Mouse (Mus musculus) megakaryocyte, adult 5-6 weeks (primary cell): ENCODE measurements at regions not wholly inside any gene's neighbourhood (a gene's known extent, or its start where the extent isn't known, plus 50 kb on each side); places are given as distances from the start of the nearest gene placed in this dataset.

ENCODE experiments used
- ATAC-seq: 2 replicates; pipeline ENCODE4 v1.8.0; 2016; ENCODE audit warnings: mild to moderate bottlenecking, inconsistent platforms; ENCODE audit not compliant: poor library complexity, severe bottlenecking

DNA sequence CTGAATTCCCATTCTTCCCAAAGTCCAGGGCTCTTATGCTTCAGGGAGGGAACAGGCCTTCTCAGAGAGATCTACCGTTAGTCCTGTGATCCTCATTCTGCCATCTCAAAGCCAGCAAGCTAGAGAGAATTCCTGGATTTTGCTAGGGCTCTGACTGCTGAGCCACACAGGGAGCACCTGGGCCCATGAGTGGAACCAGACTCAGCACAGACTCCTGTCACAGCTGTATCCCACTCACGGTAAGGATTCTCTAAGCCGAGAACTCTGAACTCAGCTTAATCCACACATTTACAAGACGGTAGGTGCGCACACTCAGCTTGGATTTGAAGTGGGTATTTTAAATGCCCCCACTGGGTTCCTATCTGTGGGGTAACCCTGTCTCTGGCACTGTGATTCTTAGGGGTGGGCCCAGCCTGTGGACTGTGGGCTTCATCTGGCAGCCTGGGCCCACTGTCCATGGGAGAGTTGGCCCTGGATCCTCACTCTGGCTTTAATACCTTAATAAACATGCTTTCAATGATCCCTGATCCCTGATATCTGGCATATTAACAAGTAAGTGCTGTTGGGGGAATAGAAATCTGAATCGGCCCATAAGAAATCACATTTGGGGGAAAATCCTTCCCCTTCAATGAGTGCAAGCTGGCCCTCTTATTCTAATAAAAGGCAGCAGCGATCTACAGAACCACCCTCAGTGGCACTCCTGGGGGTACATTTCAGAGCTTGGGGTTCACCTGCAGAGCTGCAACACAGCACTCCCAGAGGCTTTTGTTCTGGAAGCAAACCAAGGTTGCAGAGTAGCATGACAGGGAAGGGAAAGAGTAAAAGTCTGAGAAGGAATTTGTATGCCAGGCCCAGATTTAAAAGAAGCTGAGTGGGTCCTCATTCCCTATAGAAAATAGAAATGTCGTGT is 491.5 kb upstream of the Mgmt start:
- ATAC-seq: no peak

DNA sequence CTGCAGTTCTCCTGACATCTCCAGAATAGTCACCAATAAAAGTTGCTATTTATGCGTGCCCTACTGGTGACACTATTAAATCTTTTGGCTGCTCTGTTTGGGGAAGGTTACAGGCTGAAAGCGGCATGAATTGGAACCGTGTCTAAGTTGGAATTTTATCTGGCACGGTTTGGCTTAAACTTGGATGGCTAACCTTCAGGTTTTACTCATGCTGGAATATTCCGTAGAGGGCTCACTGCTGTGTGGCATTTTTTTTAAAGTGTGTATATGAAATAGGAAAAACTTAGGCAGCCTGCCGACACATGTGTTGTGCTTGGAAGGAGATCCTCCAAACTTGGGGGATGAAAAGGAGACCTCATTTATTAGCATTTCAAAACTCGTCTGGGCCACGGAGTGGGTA is 489.0 kb upstream of the Mgmt start:
- ATAC-seq: no peak

DNA sequence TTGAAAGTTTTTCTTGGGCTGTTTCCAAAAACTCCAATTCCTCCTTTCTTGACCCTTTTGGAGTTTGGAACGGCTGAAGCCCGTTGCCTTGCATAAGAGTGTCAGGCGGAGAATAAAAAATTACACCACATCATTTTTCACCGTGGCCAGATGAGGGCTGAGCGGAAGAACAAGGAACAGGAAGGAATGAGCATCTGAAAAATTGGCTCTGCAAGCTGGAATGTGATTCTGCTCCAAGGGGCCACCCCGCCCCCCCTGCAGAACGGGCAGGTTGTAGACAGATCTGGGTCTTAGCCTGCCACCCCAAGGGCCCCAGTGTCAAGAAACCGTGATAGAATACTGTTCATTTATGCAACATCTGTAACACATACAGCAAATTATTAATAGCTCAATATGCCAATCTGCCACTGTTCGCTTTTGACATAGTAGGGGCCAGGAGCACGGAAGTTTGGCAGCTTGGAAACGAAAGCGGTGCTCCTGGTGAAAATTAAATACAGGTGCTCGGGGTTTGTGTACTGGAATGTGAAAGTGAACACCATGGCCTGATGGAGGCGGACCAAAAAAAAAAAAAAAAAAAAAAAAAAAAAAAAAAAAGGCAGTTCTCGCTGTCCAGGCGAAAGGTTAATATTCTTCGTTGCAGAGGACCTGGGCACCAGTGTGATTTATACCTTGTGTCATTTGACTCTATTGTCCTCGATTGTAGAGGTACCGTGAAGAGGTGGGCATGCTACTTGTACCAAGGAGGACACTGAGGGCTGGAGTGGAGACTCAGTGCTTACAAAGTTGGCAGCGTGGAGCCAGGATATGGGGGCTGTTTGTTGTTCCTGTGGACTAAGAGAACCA is 487.9 kb upstream of the Mgmt start:
- no peak for ATAC-seq

DNA sequence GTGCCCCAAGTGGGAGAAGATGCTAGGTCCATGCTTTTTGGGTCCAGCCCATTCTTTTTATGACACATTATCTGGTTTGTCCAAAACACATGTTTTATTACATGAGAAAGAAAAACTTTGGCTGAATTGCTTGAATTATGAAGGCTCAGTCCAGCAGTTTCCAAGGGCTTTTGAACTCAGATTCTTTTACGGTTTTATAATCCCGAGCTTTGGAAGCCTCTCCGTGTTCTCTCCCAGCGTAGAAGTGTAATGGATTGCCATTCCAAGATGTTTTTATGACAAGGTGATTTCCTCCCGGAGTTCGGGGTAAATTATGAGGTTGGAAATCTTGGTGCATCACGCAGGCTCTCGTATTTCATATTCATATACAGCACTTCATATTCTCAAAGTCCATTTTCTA is 479.6 kb upstream of the Mgmt start:
- no peak for ATAC-seq

DNA sequence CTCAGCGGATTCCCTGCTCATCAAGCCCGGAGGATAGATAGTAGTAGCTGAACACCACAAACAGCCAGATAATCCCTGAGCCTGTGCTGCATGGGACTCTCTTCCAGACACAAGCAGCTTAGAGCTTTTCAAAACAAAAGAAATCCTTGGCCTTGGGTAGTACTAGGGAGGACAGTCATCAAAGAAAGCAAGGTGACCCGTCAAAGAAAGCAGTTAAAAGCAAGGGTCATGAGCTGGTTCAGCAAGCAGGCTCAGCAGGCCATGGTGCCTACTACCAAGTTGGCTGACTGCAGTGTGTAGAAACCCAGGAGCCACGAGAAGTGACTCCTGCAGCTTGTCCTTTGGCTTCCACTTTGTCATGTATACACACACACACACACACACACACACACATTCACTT is 477.1 kb upstream of the Mgmt start:
- no peak for ATAC-seq

DNA sequence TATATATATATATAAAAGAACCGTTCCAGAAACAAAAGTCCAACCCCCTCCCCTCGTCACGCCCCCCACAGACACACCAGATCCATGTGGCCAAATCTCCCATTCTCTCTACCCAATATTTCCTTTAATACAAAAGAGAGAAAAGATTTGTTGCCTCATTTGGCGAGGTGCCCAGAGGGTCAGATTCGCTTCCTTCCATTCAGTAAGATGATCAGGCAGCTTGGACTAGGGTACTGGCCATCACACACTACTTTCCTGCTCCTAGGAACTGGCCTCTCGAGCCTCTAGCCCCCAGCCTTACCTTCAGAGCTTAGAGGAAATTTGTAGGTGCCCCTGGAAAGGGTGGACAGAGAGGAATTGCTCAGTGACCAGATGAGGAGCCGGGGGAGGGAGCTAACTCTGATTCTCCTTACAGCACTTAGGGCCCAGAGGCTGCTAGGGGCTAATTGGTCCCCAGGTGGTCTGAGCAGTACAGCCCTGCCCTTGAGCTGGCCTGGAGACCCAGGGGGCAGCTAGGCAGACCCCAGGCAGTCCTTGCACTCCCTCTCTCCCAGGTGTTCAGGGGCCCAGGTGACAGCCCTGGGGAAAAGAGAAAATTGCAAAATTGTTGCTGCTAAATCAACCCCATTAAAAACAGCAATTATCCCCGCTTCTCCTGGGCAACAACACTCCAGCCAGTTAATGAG is 470.4 kb upstream of the Mgmt start:
- no peak for ATAC-seq

DNA sequence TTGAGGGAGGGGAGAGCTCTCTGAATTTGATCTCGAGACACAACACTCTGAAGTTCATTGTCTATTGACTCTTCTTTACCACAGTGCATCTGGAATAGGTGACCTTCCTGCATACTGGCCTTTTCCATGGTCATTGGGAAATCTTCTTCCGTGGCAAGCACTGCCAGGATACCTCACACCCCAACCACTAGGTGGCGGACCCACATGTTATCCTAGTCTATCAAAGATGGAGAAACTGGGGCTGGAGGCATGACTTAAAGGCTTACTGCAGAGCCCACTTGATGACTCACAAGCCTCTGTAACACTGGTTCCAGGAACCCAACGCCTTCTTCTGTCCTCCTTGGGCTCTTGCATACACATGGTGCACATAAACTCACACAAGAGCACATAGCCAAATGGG is 467.2 kb upstream of the Mgmt start:
- no peak for ATAC-seq

DNA sequence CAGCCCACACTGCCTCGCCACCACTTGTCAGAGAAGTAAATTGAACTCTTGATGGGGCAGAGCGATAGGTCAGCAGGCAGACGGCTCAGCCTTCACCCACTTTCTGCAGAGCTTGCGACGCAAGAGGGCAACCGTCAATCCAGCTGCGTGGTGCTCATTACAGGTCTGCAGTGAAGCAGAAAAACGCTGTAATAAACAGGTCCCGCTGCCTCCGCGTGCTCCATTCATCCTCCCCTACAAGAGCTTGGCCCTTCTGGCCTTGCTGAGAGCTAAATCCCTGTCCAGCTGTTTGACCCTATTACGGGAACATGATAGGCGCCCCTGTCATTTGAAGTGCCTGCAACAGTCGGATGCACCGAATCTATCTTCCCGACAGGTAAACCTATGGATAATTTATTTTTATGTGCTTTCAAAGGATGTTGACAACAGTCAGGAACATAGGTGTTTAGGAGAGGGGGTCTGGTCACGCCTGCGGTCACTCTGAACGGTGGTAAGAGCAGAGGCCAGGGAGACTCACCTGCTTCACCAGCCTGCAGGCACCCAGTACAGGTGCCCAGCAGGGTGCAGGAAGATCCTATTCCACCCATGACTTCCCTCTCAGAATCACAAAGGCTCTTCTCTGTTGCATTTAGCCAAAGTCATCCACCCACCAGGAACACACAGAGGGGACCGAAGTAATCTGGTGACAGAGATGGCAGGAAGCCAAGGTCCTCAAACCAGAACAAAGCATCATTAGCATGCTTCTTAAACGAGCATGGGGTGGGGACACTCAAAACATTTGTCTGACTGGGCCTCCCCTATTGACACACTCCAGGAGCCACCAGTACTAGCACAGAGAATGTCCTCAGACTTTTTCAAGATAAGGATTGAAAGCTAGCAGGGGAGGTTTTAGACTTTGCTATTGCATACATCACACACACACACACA is 464.1 kb upstream of the Mgmt start:
- no peak for ATAC-seq

DNA sequence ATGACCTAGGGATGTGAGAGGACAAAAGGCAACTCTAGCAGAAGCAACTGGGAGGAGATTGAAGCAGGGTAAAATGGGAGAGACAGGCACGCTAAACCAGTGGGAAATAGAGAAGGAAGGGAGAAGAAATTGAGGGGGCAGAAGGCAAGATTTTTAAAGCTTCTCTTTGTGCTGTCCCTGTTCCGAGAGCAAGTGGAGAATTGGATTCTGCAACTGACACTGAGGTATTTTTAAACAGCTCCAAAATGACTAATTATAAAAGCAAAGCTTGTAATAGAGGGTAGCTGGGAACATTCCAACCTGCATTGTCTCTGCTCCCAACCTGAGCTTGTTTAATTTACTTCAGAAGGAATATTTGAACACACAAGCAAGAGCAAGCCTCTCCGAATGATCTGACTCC is 460.7 kb upstream of the Mgmt start:
- ATAC-seq: no peak

DNA sequence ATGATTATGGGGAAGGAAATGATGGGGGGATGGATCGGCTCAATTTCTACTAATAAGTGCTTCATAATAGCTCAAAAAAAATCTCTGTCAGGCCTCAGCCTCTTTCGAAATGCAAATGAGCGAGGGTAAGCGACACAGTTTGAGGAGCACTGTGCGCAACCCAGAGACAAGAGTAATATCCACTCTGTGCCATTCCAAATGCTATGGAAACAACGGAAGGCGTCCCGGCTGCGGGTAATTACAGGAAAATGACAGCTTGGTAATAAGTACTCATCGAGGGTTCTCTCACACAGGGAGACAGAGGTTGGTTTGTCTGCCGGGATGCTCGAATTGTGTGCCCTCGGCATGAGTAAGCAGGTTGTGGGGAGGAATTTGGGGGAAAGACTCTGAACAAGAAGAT is 459.9 kb upstream of the Mgmt start:
- ATAC-seq: no peak

DNA sequence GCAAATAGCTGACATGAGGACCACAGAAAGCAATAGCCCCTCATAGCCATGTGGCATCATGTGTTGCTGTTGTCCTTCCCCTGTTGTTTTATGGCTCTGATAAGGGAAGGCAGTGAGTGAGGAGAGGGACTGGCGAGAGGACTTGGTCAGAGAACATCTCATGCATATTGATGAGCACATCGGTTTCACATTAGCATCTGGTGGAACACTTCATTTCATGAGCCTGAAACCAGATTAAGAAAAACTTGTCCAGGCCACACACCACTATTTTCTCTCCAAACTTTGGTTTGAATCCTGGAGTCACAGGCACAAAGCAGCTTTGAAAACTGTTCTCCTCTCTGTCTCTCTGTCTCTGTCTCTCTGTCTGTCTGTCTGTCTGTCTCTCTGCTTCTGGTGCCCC is 451.0 kb upstream of the Mgmt start:
- no peak for ATAC-seq

DNA sequence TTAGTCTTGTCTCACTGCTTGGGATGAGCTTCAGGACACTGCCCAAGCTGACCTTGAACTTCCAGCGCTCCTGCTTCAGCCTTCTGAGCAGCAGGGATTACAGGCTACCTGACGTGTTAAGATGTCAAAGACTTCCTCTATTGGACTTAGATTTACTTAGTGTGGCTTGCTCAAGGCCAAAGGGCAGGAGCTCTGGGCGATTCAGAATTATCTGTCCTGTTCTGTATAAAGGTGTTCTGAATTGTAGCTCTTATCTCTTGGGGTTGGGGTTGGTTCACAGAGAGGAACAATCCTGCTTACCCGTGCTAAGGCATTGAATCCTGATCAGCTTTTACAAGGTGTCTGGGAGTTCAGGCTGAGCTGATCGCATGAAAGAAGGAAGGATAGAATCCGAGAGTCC is 449.3 kb upstream of the Mgmt start:
- no peak for ATAC-seq

DNA sequence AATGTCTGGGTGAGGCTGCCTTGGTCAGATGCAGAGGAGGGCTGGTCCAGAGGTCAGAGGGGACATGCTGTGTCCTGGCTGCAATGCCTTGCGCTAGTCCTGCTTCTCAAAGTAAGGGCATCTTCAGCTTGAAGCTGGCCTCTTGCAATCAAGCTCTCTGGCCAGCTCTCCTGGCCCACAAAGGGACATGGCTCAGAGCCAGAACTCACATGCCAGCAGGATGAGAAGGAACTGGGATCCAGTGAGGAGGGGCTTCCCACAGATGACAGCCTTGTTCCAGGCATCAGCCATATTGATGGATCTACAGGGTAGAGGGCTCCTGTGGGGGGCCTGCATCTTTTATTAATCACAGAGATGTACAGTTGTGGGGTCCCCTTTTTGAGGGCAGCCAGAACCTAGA is 445.1 kb upstream of the Mgmt start:
- no peak for ATAC-seq

DNA sequence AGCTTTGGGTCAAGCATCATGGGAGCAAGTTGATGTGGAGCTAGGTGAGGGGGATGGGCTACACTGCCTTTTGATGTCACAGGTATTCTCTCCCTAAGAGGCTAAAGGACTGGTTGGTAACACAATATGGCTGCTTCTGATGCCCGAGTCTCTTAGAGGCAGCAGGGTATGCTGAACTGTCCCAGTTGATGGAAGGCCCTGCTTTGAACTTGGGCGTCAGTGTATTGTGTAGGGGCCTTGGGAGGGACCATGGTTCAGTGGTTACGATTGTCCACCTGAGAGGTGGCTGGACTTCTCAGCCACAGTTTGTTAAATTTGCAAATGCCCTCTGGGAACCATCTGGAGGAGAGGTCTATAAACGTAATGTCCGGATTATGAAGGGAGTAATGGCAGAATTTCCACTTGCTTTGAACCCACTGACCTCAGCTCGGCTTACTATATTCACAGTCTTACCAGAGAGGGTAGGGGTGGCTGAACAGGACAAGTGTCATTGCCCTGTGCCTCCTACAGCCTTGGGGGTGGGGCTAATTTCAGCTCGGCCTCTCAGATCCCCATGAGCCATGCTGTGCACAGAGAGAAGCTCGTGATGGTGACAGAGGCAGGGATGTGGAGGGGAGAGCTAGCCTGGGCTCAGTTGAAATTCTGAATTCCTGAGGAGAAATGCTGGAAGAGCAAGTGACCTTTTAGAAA is 442.6 kb upstream of the Mgmt start:
- ATAC-seq: no peak

DNA sequence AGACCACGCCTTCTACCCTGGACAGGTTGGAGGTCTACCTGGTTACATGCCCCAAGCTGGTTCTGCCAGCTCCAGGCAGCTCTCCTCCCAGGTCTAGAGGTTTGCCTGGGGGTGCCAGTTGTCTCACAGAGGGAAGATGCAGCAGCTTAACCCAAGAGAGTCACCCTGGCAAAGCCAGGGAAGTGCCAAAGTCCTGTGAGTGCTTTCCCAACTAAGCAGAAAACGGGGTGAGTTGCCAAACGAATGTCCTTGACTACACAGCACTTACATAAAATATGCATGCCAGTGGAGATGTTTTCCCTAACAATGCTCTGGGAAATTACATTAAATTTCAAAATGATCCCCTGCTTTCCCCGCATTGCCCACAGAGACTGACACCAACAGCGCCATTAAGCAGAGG is 441.9 kb upstream of the Mgmt start:
- no peak for ATAC-seq

DNA sequence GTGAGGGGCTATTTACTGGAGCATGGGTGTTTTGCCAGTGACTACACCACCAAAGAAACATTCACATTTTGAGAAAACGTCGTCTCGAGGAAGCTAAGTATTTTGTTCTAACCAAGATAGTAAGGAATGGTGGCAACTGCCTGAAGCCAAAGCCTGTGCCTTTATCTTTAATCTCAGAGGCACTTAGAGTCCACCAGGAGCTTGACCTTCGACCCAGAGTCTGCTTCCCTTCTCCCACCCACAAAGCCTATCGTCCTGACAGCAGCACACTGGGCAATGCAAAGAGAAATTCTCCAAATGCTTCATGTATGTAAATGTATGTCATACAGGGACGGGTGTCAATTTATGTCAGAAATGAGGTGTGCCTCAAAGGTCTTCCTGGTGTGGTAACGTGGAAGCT is 437.2 kb upstream of the Mgmt start:
- no peak for ATAC-seq

DNA sequence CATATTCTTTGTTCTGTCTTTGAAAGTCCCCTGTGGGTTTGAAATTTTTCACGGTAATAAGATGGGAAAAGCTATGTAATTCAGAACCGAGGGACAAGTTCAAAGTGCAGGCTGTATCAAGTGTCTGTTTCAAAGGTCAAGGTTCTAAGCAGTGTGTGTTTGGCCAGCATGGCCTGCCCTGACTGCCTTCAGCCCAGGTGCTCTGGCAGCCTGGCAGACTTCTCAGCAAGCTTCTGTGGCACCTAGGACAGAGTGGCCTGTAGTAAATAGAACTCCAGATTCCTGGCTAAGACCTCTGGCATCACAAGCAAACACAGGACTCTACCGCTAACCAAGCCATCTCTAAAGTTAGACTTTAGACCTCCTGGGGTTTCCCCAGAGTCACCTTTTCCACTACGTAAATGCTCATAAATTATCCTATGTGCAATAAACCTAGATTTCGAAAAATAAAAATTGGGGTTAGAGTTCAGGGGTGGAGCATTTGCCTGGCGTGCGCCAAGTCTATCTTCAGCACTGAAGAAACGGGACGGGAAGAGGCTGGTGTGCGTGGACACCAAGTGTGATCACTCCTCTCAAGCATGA is 436.5 kb upstream of the Mgmt start:
- ATAC-seq: no peak

DNA sequence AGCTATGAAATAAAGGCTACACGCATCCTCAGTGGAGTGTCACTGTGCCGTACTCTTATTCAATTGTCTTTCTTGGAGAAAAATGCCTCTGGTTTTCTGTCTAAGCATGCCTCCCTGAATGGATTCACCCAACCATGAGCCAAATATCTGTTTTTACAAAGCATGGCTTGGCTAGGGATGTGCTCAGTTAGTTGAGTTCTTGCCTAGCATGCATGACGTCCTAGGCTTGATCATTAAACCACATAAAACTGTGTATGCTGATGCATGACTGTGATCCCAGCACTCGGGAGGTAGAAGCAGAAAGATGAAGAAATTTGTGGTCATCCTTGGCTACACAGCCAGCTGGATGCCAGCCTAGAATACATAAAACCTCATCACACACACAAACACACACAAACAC is 417.3 kb upstream of the Mgmt start:
- no peak for ATAC-seq

DNA sequence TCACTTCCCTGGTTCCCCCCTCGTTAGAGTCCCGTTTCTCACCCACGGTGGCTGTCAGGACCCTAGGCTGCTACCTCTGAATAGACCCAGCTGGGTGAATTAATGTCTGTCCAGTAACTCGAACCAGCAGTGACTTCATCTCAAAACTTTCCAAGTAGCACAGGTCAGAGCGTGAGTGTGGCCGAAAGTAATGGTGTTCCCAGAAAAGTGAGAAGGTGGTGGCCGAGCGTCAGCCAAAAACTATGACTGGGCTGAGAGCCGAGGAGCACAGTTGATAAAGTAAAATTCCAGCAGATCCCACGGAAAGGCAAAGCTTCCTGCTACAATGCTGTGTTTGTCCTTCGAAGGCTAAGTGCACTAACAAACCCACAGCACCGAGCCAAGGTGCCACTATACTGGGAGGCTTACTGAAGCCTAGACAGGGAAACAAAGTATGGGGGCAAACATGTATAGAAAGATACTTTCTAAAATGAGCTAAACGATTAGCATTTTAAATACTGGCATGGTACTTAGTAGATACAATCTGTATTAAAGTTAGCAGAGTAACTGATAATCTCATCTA is 413.7 kb upstream of the Mgmt start:
- no peak for ATAC-seq
